ENCODE assay signal across 18 mouse cellular contexts in the genomic region with DNA sequence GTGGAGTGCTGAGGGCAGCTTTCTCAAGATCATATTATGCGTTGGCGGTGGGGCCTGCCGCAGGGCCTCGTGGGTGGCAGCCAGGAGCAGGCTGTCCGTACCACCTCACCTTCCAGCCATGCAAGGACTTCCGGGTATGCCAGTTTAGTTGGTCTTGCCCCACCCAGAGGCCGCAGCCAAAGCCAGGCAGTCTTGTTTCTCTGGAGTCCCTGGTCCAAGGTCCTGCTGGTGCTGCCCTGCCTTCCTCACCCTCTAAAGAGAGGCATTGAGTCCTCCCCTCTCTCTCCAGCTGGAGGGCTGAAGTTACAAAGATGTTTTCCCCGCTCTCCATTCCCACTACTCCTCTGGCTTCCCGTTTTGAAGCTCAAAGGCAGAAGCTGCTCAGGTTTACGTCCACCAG. TPM values are rescaled to one million over a fixed set of nuclear protein-coding genes. Genes with fewer than 3 reads are reported as not detected.
DNase-seq lines count a peak whose midpoint lies in the region; ATAC-seq lines count a peak whose summit lies in the region.
"Had no signal": no experiment of that assay in that cellular context is flagged by ENCODE, and none has a peak within 500 bp of the region (broad histone marks: within the 10 kb centered on the region; RNA-seq: fewer than 3 reads in every experiment).

No protein-coding gene starts in this region.

- H3K9me3 ChIP-seq in kidney, embryonic 16.5 days (ENCODE audit: low read length) = no peaks in the 10 kb centered on the region
- no peaks in the 10 kb centered on the region for H3K9me3 ChIP-seq in limb, embryonic 10.5 days (replicated peaks)
- H3K9me3 ChIP-seq: heart, embryonic 12.5 days; hindbrain, embryonic 13.5 days; midbrain, embryonic 13.5 days; neural tube, embryonic 12.5 days had no signal

- ATAC-seq in kidney, embryonic 16.5 days (ENCODE audit: low FRiP score, low TSS enrichment) = no peak
- ATAC-seq: forebrain, embryonic 16.5 days; inflammation-experienced regulatory T-cells, adult 6 months; midbrain, embryonic 13.5 days had no signal

- no peak overlapping the region for H3K4me2 ChIP-seq in kidney, embryonic 16.5 days (replicated peaks; ENCODE audit: low read depth, low read length)
- H3K4me2 ChIP-seq: heart, embryonic 12.5 days; hindbrain, embryonic 13.5 days; midbrain, embryonic 13.5 days; neural tube, embryonic 12.5 days had no signal

- H3K27me3 ChIP-seq in kidney, embryonic 16.5 days (ENCODE audit: insufficient read depth, low read length) = no peaks in the 10 kb centered on the region
- H3K27me3 ChIP-seq in limb, embryonic 10.5 days (ENCODE audit: low read depth, poor library complexity, severe bottlenecking) = no peaks in the 10 kb centered on the region
- H3K27me3 ChIP-seq: heart, embryonic 12.5 days; hindbrain, embryonic 13.5 days; midbrain, embryonic 13.5 days; neural tube, embryonic 12.5 days had no signal

- no peak overlapping the region for H3K9ac ChIP-seq in kidney, embryonic 16.5 days (replicated peaks; ENCODE audit: low read length)
- H3K9ac ChIP-seq: heart, embryonic 12.5 days; hindbrain, embryonic 13.5 days; midbrain, embryonic 13.5 days; neural tube, embryonic 12.5 days had no signal

- H3K36me3 ChIP-seq in kidney, embryonic 16.5 days (ENCODE audit: insufficient read depth, low read length) = no peaks in the 10 kb centered on the region
- no peaks in the 10 kb centered on the region for H3K36me3 ChIP-seq in limb, embryonic 10.5 days
- H3K36me3 ChIP-seq: heart, embryonic 12.5 days; hindbrain, embryonic 13.5 days; midbrain, embryonic 13.5 days; neural tube, embryonic 12.5 days had no signal

- peaks cover 7% of the 10 kb centered on the region; the same call in 1 of the 2 replicates for H3K4me1 ChIP-seq in kidney, embryonic 16.5 days (ENCODE audit: insufficient read depth, low read length)
- H3K4me1 ChIP-seq in limb, embryonic 10.5 days = peaks cover 10% of the 10 kb centered on the region; the same call in 1 of the 2 replicates
- H3K4me1 ChIP-seq: hindbrain, embryonic 13.5 days; neural tube, embryonic 12.5 days had no signal

- 69% methylated on average over 10 of the region's 10 CpGs for WGBS in kidney, embryonic 16.5 days
- WGBS in limb, embryonic 10.5 days = 84% methylated on average over 10 of the region's 10 CpGs

- DNase-seq in adrenal gland, postnatal 14 days = peak; percentile 23
- no peak for DNase-seq in adrenal gland, postnatal 4 days (ENCODE audit: low spot score in 2 of 2)
- DNase-seq in kidney, adult 9 months = peak; percentile 22
- DNase-seq in 3134 (ENCODE audit: extremely low read depth, insufficient read length, low spot score) = peak; percentile 6
- DNase-seq in limb, embryonic 10.5 days (ENCODE audit: low spot score) = no peak
- DNase-seq in heart, adult 8-10 months (ENCODE audit: low spot score) = no peak
- DNase-seq: cerebellum, adult 11 months; cerebellum, postnatal 14 days; liver; lung, adult 2 months; thymus, postnatal 25 days had no signal

- no peak overlapping the region for H3K4me3 ChIP-seq in kidney, embryonic 16.5 days (ENCODE audit: low read length)
- H3K4me3 ChIP-seq in limb, embryonic 10.5 days = no peak overlapping the region
- H3K4me3 ChIP-seq: heart, embryonic 12.5 days; hindbrain, embryonic 13.5 days; midbrain, embryonic 13.5 days; neural tube, embryonic 12.5 days had no signal

- H3K27ac ChIP-seq in kidney, embryonic 16.5 days (ENCODE audit: low read length) = no peak overlapping the region
- peak overlapping the region; percentile 28; the same call in 1 of the 2 replicates for H3K27ac ChIP-seq in limb, embryonic 10.5 days
- H3K27ac ChIP-seq: hindbrain, embryonic 13.5 days; midbrain, embryonic 13.5 days; neural tube, embryonic 12.5 days had no signal

RNA-seq across cellular contexts. Expression of gene Rnaseh2b, which starts 43.6 kb away (rescaled TPM):
- 20.0 and 21.6 TPM in 2 replicates for total RNA-seq in adrenal gland, postnatal 14 days (2021)
- total RNA-seq in adrenal gland, postnatal 4 days (2021) = 10 to 100 TPM; 35.2 to 36.6 TPM
- 49.8 and 52.5 TPM in 2 replicates for polyA plus RNA-seq in kidney, embryonic 16.5 days (2015; fragmentation: Nextera tagmentation; extraction: Ambion mirVana)
- 53.0 and 56.4 TPM in 2 replicates for polyA plus RNA-seq in limb, embryonic 10.5 days (2016; fragmentation: Nextera tagmentation; extraction: Ambion mirVana)
- total RNA-seq in heart, adult 8-10 months (2022) = 10 to 100 TPM in 3 of 4 experiments, 1 to 10 TPM in 1; 9.8 to 13.4 (median 11.0) TPM

RNA-seq across cellular contexts. Expression of gene Dleu7, which starts 44.1 kb away (rescaled TPM):
- not detected in 2 replicates for total RNA-seq in adrenal gland, postnatal 14 days (2021)
- total RNA-seq in adrenal gland, postnatal 4 days (2021) = under 1 TPM; 0.31 to 0.53 TPM
- polyA plus RNA-seq in kidney, embryonic 16.5 days (2015; fragmentation: Nextera tagmentation; extraction: Ambion mirVana) = 5.3 and 5.4 TPM in 2 replicates
- 0.23 and 0.53 TPM in 2 replicates for polyA plus RNA-seq in limb, embryonic 10.5 days (2016; fragmentation: Nextera tagmentation; extraction: Ambion mirVana)
- under 1 TPM in 1 of 4 experiments, not detected in 3; 0.17 TPM for total RNA-seq in heart, adult 8-10 months (2022)
- polyA plus RNA-seq: inflammation-experienced regulatory T-cells, adult 6 months; lung, adult 2 months had no signal

Comparison
In these comparisons a context has a peak if more than half of its experiments do, and no peak if none do; other contexts are left out.
1. DNase-seq: peak in adrenal gland, postnatal 14 days (single experiment), kidney, adult 9 months (single experiment) and 3134 (single experiment); none in adrenal gland, postnatal 4 days (0 of 2), limb, embryonic 10.5 days (single experiment) and heart, adult 8-10 months (single experiment).